ENCODE assay signal across 22 mouse cellular contexts in genomic region chr5:136543171-136543570, GRCm38 (mm10). TPM values are rescaled to one million over a fixed set of nuclear protein-coding genes. Genes with fewer than 3 reads are reported as not detected.
DNase-seq lines count a peak whose midpoint lies in the region; ATAC-seq lines count a peak whose summit lies in the region.
"Had no signal": no experiment of that assay in that cellular context is flagged by ENCODE, and none has a peak within 500 bp of the region (broad histone marks: within the 10 kb centered on the region; RNA-seq: fewer than 3 reads in every experiment).

No protein-coding gene starts in this region.

- peaks cover 18% of the 10 kb centered on the region; the same call in 1 of the 2 replicates for H3K4me1 ChIP-seq in forebrain, embryonic 15.5 days
- H3K4me1 ChIP-seq in neural tube, embryonic 15.5 days, result peaks cover 14% of the 10 kb centered on the region

- no peak overlapping the region for H3K9ac ChIP-seq in forebrain, embryonic 15.5 days (replicated peaks)
- H3K9ac ChIP-seq in neural tube, embryonic 15.5 days (replicated peaks), result no peak overlapping the region
- H3K9ac ChIP-seq: embryonic facial prominence, embryonic 13.5 days; embryonic facial prominence, embryonic 15.5 days; forebrain, embryonic 13.5 days had no signal

- no peak overlapping the region for H3K4me3 ChIP-seq in forebrain, embryonic 15.5 days
- no peak overlapping the region for H3K4me3 ChIP-seq in neural tube, embryonic 15.5 days (replicated peaks)
- H3K4me3 ChIP-seq: embryonic facial prominence, embryonic 13.5 days; embryonic facial prominence, embryonic 15.5 days; erythroblast, embryonic 14.5 days; forebrain, embryonic 13.5 days had no signal

- DNase-seq in 3T3-L1 (ENCODE audit: low read depth, low spot score), result peak; percentile 89
- peak; percentile 52 for DNase-seq in 416B (ENCODE audit: low read depth)
- DNase-seq in NIH3T3 (ENCODE audit: low read depth), result peak; percentile 57
- DNase-seq in brain, adult 2 months (ENCODE audit: low read depth, low spot score), result peak; percentile 48
- DNase-seq in frontal cortex, postnatal 25 days (ENCODE audit: low spot score in 2 of 2), result no peak
- DNase-seq: adrenal gland, adult 8-10 months; adrenal gland, postnatal 14 days; adrenal gland, postnatal 36 days; cerebellum, adult 11 months; cerebellum, adult 18-20 months; cerebellum, adult 8-10 months; cerebellum, adult 9-11 months; cerebellum, postnatal 14 days; cerebellum, postnatal 36 days; embryo, embryonic 11 days had no signal

- H3K36me3 ChIP-seq in forebrain, embryonic 15.5 days, result no peaks in the 10 kb centered on the region
- no peaks in the 10 kb centered on the region for H3K36me3 ChIP-seq in neural tube, embryonic 15.5 days
- H3K36me3 ChIP-seq: embryonic facial prominence, embryonic 13.5 days; embryonic facial prominence, embryonic 15.5 days had no signal

- no peaks in the 10 kb centered on the region for H3K9me3 ChIP-seq in forebrain, embryonic 15.5 days
- no peaks in the 10 kb centered on the region for H3K9me3 ChIP-seq in neural tube, embryonic 15.5 days (replicated peaks)
- H3K9me3 ChIP-seq: embryonic facial prominence, embryonic 13.5 days; embryonic facial prominence, embryonic 15.5 days; forebrain, embryonic 13.5 days had no signal

- no peak for ATAC-seq in forebrain, embryonic 15.5 days (replicated peaks)
- no peak for ATAC-seq in neural tube, embryonic 15.5 days (ENCODE audit: low FRiP score)
- ATAC-seq: forebrain, embryonic 13.5 days; forebrain, embryonic 16.5 days had no signal

- H3K27me3 ChIP-seq in forebrain, embryonic 15.5 days, result no peaks in the 10 kb centered on the region
- H3K27me3 ChIP-seq in neural tube, embryonic 15.5 days (replicated peaks), result no peaks in the 10 kb centered on the region
- H3K27me3 ChIP-seq: embryonic facial prominence, embryonic 13.5 days; embryonic facial prominence, embryonic 15.5 days; forebrain, embryonic 13.5 days had no signal

- H3K27ac ChIP-seq in forebrain, embryonic 15.5 days (replicated peaks), result no peak overlapping the region
- no peak overlapping the region for H3K27ac ChIP-seq in neural tube, embryonic 15.5 days (replicated peaks)
- H3K27ac ChIP-seq: embryonic facial prominence, embryonic 13.5 days; embryonic facial prominence, embryonic 15.5 days; forebrain, embryonic 13.5 days had no signal

- no peak overlapping the region for H3K4me2 ChIP-seq in forebrain, embryonic 15.5 days (replicated peaks)
- no peak overlapping the region for H3K4me2 ChIP-seq in neural tube, embryonic 15.5 days
- H3K4me2 ChIP-seq: embryonic facial prominence, embryonic 13.5 days; embryonic facial prominence, embryonic 15.5 days; forebrain, embryonic 13.5 days had no signal

RNA-seq across cellular contexts. Expression of gene Cux1, which starts 24.1 kb away (rescaled TPM):
- 144 and 146 TPM in 2 replicates for polyA plus RNA-seq in forebrain, embryonic 15.5 days (2015; fragmentation: Nextera tagmentation; extraction: Ambion mirVana)
- 87.8 and 96.6 TPM in 2 replicates for polyA plus RNA-seq in neural tube, embryonic 15.5 days (2015; fragmentation: Nextera tagmentation; extraction: Ambion mirVana)

Comparison
In these comparisons a context has a peak if more than half of its experiments do, and no peak if none do; other contexts are left out.
1. DNase-seq: peak in 3T3-L1 (single experiment), 416B (single experiment), NIH3T3 (single experiment) and brain, adult 2 months (single experiment); none in frontal cortex, postnatal 25 days (0 of 2).